Mouse (Mus musculus): ENCODE data around the gene Taf3. TPM values are rescaled to one million over a fixed set of nuclear protein-coding genes. Genes with fewer than 3 reads are reported as not detected.

Gene Taf3
- total RNA-seq, 2 experiments from 2014 or later: 6.3 to 7.7 TPM

GRCm38 (mm10) chr2:10014951-10015635, 33.3 kb downstream of the Taf3 start:
- DNase-seq: no peak
- intact Hi-C loops (cut with DNase I): loop anchor here (5.0 to 10.0 kb wide), 2 partner anchors 73 to 130 kb away; partner anchors contain the start of genes 4930412O13Rik and 9230102O04Rik

GRCm38 (mm10) chr2:10010263-10010909, 38.0 kb downstream of the Taf3 start:
- intact Hi-C loops (cut with DNase I): loop anchor here (5.0 to 10.0 kb wide), 2 partner anchors 68 to 126 kb away; partner anchors contain the start of genes 4930412O13Rik and 9230102O04Rik
- no peak for DNase-seq

- intact Hi-C loops (cut with DNase I): loop anchor here (5.0 to 10.0 kb wide), 2 partner anchors 67 to 125 kb away; partner anchors contain the start of genes 4930412O13Rik and 9230102O04Rik
- DNase-seq: no peak
Measured at GRCm38 (mm10) chr2:10009671-10010254, 38.6 kb downstream of the Taf3 start.

GRCm38 (mm10) chr2:10008593-10008992, 39.8 kb downstream of the Taf3 start:
- intact Hi-C loops (cut with DNase I): no loop called here
- DNase-seq: no peak

GRCm38 (mm10) chr2:10004960-10005621, 43.3 kb downstream of the Taf3 start:
- no peak for DNase-seq
- intact Hi-C loops (cut with DNase I): no loop called here

- intact Hi-C loops (cut with DNase I): no loop called here
- no peak for DNase-seq
Measured at GRCm38 (mm10) chr2:10003358-10003757, 45.0 kb downstream of the Taf3 start.

- no peak for DNase-seq
- intact Hi-C loops (cut with DNase I): no loop called here
Measured at GRCm38 (mm10) chr2:10001591-10001990, 46.8 kb downstream of the Taf3 start.

GRCm38 (mm10) chr2:9997535-9997934, 50.9 kb downstream of the Taf3 start:
- intact Hi-C loops (cut with DNase I): no loop called here
- no peak for DNase-seq

- intact Hi-C loops (cut with DNase I): no loop called here
- no peak for DNase-seq
Measured at GRCm38 (mm10) chr2:9996111-9996510, 52.3 kb downstream of the Taf3 start.

- DNase-seq: no peak
- intact Hi-C loops (cut with DNase I): no loop called here
Measured at GRCm38 (mm10) chr2:9990690-9991229, 57.6 kb downstream of the Taf3 start.

- DNase-seq: no peak
- intact Hi-C loops (cut with DNase I): no loop called here
Measured at GRCm38 (mm10) chr2:9989649-9990547, 58.5 kb downstream of the Taf3 start.

GRCm38 (mm10) chr2:9988290-9988689, 60.1 kb downstream of the Taf3 start:
- intact Hi-C loops (cut with DNase I): no loop called here

GRCm38 (mm10) chr2:9985979-9986447, 62.4 kb downstream of the Taf3 start:
- intact Hi-C loops (cut with DNase I): no loop called here
- no peak for DNase-seq

More at GRCm38 (mm10) chr2:9988290-9988689, 60.1 kb downstream of the Taf3 start:
- DNase-seq: no peak

GRCm38 (mm10) chr2:9982446-9982845, 66.0 kb downstream of the Taf3 start:
- DNase-seq: no peak
- intact Hi-C loops (cut with DNase I): no loop called here

- intact Hi-C loops (cut with DNase I): no loop called here
- no peak for DNase-seq
Measured at GRCm38 (mm10) chr2:9971927-9972326, 76.5 kb downstream of the Taf3 start.

- DNase-seq: no peak
- intact Hi-C loops (cut with DNase I): no loop called here
Measured at GRCm38 (mm10) chr2:9970579-9970978, 77.8 kb downstream of the Taf3 start.

GRCm38 (mm10) chr2:9970178-9970577, 78.2 kb downstream of the Taf3 start:
- DNase-seq: no peak
- intact Hi-C loops (cut with DNase I): no loop called here

- intact Hi-C loops (cut with DNase I): no loop called here
- no peak for DNase-seq
Measured at GRCm38 (mm10) chr2:9969734-9970133, 78.7 kb downstream of the Taf3 start.

- intact Hi-C loops (cut with DNase I): no loop called here
- no peak for DNase-seq
Measured at GRCm38 (mm10) chr2:9966634-9967033, 81.8 kb downstream of the Taf3 start.

- DNase-seq: no peak
- intact Hi-C loops (cut with DNase I): no loop called here
Measured at GRCm38 (mm10) chr2:9965608-9966007, 82.8 kb downstream of the Taf3 start.

Data from gastrocnemius, postnatal 36 days (tissue).